Mouse (Mus musculus): ENCODE measurements around the gene Lcn3.
"Not testable (repeated sequence)": the region's sequence is repeated elsewhere in the genome, so short reads cannot be mapped to it uniquely, and the experiment has no call there.

Lcn3 gene

DNA sequence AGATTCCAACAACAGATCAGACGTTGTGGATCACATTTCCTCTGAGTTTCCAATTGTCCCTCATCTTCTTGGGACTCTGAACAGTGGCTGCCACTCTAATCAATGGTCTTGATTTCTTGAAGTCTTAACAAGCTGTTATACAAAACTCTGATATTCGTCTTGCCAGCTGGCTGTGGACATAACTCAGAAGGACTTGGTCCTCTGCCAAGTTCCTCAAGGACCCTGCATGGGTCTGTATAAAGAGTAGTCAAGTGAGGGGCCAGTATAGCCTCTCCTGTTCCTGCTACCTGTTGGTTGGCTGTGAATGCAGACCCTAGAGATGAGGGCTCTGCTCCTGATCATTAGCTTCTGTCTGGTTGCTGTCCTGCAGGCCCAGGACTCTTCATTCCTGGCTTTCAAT, at the start of gene Lcn3:
Lcn3 (plus strand) TSS at position 301 of the 400 bp plus-strand sequence.
- DNase-seq = no peak

DNA sequence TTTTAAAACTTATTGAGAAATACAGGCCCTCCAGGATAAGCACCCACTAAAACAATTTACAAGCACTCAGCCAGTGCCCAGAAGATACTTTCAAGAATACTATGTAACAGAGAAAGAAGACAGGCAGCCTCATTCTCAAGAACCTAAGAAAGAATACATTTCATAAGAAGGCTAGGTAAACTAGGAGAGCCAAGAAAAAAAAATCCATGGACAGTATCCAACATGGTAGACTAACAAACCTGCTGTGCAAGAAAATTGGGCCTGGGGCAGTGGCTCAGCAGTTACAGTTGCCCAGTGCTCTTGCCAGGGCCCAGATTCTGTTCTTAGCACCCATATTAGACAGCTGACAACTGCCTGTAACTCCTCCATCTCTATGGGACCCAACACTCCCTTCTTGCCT, 48.1 kb upstream of the Lcn3 start:
- no peak for DNase-seq

DNA sequence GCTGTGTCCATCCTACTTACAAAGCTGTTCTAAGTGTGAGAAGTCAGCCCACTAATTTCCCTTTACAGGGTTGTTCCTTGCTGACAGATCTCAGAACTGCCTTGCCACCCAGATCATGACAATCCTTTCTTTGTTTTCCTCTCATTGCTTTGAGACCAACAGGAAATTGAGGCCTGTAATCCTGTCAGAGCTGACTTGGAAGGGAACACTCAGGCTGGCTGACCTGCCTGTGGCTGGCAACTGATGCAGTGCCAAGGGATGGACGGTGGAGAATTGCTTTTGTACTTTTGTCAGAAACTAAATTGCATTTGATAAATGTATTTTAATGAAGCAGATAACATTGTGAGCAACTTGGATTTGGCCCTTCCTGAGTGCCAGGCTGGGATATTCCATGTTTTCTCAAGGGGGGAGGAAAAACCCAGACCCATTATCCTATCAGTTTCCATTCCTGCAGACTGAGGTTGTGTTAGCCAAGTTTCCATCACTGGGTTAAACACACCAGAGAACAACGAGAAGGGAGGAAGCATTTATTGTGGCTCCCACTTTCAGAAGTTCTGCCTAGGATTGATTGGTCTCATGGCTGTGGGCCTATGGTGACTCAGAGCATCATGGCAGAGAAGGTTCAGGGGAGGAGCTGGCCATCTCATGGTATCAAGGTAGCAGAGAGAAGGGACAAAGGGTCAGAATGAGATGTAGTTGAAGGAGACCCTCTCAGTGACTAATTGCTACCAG, 32.0 kb upstream of the Lcn3 start:
- DNase-seq = no peak

DNA sequence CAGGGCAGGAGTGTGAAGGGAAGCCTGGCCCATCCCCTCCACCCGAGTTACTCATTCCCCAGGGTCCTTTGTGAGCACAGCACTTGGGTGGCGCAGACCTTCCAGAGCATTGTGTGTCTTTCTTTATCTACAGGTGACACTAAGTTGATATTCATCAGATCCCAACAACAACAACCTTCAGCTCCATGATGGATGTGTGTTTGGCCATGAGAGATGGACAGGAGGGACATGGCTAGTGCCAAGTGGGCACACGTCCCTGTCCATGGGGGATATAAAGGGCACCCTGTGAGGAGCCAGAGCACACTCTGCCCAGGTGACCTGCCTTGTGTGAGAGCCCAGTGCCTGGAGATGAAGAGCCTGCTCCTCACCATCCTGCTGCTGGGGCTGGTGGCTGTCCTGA, 28.7 kb upstream of the Lcn3 start, which contains the start of gene Obp2b:
Obp2b (plus strand) TSS at position 301 of the 400 bp plus-strand sequence.
- DNase-seq = not testable (repeated sequence)

DNA sequence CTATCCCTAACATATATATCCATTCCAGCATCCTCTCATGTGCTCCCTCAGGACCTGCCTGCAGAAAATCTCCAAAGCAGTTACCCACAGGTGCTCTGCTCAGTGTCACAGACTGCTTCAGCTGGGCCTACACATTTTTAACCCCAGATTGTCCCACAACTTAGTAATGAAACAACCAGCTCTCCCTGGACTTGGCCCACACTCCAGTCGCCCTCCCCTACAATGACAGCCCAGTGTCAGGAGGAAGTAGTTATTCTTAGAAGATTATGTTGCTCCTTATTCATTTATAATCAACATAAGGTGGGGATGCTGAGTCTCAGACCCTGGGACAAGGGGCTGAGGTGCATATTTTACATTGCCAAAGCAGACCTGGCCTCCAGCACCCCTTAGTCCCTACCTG, 23.7 kb upstream of the Lcn3 start:
- no peak for DNase-seq

DNA sequence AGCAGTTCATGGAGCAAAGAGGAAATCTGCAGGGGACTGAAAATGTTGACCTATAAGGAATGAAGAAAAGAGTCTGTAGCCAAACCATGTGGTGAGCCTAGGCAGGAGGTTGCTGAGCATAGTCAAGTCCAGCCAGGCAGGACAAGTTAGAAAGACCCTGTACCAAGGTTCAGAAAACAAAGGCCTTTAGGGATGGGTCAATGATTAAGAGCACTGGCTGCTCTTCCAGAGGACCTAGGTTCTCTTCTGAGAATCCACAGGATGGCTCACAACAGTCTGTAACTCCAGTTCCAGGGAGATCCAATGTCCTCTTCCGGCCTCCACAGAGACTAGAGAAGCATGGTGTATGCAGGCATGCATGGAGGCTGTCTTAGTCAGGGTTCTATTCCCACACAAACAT, 11.2 kb upstream of the Lcn3 start:
- DNase-seq = no peak

DNA sequence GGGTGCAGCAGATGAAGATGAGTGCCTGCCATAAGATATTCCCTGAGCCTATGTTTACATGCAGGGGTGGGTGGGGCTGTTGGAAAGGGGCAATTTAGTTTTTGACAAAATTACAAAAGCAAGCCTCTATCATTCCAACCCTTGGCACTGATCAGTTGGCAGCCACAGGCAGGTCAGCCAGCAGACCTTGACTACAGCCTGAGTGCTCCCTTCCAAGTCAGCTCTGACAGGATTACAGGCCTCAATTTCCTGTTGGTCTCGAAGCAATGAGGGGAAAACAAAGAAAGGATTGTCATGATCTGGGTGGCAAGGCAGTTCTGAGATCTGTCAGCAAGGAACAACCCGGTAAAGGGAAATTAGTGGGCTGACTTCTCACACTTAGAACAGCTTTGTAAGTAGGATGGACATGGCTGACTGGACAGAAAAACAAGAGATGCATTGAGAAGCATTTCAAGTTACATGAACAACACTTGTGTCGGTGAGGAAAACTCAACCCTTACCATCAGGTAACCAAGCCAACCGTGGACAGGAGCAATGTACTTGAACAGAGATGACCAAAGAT, 7.2 kb upstream of the Lcn3 start:
- DNase-seq = no peak

DNA sequence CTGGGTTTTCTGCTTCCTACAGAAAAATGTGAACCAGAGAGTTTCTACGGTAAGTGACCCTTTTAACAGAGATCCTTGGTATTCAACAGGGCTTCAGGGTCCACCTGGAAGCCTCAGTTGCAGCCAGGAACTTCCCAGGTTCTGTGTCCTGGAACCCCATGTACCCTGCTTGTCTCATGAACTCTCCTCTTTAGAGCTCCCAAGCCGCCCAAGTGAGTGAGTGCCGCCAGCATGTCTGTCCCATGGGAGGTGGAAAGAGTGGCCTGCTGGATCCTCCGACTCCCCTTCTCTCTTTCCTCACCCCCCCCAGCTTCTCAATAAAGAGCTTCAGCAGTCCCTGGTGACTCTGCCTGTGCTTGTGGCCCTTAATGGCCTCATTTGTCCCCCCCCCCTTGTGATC, 2.4 kb downstream of the Lcn3 start:
- DNase-seq = no peak

DNA sequence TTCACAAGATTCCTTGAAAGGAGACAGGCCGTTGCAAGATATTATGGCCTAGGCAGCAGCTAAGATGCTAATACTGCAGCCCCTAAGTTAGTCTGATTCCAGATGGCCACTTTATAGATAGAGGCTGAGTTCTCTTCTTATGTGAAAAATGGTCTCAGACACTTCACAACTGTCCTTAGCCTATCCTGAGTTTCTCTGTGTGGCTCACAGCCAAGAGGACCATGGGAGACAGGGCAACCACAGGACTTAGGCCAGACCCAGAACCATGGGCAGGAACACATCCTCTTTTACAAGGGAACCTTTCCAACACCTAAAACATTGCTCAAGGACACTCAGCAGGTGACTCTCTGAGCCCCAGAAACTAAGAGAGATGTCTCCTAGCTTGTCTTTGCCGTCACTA, 8.1 kb downstream of the Lcn3 start:
- no peak for DNase-seq

DNA sequence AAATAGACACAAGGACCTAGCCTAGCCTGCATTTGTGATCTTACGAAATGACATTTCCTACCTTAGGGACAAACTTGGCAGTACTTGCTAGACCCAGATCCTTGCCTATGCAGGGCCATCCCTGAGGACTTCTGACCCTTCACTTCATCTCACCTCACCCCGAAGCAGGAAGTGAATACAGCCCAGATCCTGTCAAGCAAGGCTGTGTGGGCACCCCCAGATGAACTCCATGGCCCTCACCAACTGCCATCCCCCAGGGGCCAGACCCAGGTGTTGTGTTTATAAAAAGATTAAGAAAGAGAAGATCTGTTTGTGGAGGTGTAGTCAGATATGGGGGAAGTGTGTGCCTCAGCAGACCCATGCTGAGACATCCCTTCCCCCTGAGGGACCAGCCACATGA, 9.3 kb downstream of the Lcn3 start:
- DNase-seq = no peak

DNA sequence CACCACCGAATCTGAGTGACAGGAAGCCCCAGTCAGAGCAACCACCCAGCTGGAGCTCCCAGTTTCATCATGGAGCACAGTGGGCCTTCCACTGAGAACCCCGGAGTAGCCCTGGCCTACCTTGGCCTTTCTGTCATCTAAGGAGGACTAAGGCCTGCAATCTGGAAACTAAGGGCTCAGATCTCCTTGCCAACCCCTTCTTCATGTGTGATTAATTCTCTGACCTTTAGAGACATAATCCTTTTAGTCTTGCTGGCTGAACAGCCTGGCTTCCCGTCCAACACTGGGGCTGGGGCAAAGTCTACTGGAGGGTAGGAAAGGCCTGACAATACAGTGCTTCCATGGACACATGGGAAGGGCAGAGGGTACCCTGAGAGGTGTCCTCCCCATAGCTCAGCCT, 10.6 kb downstream of the Lcn3 start:
- no peak for DNase-seq

DNA sequence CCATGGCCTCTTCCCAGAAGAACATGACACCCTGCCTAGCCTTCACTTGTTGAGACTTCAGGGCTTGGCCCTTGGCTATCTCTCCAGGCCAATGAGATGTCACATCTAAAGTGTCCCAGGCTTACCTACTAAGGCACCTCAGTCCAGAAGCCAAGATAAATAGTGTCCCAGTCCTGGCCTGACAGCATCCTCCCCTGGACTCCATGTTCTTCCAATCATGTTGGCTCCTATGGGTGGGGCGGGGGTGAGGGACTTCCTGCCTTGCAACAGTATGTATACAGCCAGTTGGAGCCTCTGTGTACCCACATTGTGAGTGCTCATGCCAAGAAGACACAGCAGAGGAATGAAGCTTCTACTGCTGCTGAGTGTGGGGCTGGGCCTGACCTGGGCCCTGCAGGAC, 11.3 kb downstream of the Lcn3 start, which contains the start of gene Lcn11:
Lcn11 (plus strand) TSS at position 301 of the 400 bp plus-strand sequence.
- DNase-seq = no peak

DNA sequence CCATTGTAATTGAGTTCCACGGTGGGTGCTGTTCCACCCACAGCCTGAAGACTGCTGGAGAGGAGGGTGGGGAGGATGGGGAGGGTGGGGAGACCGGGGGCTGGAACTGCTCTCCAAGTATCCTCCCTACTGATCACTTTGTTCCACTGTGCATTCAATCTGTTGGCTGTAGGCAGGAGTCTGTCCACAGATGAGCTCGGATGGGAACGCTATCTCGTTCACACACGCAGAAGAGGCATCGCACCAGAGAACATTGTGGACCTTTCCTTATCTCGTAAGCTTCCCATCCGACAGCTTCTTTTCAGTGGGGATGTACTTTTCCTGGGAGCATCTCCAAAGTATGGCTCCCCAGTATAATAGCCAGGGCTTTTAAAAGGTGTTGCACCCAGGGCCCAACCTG, 13.7 kb downstream of the Lcn3 start:
- no peak for DNase-seq

DNA sequence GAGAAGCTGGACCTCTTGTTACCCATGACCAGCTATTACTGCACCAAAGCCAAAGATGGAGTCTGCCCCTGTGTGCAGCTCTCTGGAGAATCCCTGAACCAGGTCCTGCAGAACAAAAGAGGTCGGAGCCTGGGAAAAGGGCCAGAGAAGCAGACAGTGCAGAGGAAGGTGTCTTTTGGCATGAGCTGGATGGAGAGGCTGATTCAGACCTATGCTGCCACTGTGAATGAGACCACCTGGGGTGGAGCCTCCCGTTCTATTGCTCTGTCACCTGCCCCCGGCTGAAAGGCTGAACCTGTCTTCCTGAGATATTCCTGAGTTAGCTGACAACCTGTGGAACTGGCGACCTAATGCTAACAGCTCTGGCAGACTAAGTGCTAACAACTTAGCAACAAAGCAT, 15.6 kb downstream of the Lcn3 start:
- DNase-seq = no peak

DNA sequence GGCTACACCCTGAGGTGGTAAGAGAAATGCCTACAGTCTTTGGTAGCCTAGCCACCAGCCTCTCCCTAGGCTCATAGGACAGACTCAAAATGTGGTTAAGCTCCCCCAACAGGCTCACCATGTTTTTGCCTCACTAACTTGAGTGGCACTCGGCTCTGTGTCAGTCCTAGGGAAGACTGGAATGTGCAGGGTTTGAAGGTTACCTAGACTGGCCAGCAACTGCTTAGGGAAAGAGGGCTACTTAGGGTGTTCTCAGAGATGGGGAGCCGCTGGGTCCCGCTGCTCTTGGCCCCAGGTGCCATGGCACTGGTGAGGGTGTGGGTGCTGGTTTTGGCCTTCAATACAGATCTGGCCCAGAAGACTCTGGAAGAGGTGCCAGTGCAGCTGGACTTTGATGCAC, 16.6 kb downstream of the Lcn3 start, which contains the start of gene Gm13539:
Gm13539 (plus strand) TSS at position 301 of the 400 bp plus-strand sequence.
- DNase-seq = no peak

DNA sequence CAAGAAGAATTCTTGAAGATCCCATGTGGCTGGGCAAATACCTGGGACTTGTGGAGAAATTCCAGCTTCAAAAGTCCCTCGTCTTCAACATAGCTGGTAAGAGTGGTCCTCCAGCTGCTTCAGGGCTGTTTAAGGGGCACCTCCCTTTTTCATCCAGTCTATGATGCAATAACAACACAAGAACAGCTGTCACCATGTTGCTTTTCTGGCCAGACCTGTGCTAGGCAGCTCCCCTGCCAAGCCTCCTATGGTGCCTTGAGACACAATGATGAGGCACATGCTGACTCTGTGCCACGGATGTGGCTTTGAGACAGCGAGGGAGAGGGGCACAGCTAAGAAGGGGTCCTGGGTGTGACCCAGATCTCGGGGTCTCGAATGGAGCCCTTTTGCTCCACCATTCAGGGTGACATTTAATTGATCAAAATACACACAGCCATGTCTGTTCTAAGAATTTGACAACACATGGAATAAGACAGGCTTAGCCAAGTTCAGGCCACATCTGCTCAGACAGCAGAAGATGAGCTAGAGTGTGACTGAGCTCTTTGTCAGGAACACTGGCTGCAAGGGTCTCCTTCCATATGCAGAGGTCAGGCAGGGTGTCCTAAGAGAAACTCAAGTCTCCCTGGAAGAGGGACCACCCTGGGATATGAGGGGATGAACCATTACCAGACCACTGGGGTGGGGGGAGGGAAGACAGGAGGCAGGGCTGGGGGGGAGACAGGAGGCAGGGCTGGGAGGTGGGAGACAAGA, 20.4 kb downstream of the Lcn3 start:
- no peak for DNase-seq

DNA sequence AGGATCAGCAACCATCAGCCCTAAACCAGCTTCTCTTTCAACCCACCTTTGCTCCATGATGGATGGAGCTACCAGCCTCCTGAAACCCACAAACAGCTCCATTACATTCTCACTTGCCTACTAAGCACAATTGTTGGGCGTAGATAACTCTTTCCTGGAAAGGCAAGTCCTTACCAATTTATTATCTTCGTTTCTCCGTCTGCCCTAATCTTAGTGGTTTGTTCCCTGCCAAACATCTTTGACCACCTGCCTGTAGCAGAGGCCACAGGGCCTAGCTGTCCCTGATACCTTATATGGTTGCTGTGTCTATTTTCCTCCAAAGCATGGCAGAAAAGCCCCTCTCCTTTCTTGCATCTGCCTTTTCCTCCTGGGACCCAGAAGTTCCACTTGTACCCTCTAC, 23.7 kb downstream of the Lcn3 start:
- no peak for DNase-seq

DNA sequence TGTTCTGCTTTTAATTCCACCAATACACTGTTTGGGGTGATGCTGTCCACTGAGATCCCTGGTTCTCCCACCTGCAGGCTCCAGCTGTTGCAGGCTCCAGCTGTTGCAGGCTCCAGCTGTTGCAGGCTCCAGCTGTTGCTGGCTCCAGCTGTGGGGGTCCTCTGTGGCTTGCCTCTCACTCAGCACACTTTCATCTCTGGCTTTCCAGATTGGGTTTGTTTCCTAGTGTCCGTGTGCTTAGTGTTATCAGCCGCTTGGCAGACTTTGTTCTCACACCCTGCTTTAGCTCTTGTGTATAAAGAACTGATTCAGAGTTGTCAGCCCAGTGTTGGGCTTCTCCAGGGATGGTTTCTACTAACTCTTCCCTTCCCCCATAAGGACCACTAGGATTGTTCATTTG, 32.3 kb downstream of the Lcn3 start:
- DNase-seq = no peak

DNA sequence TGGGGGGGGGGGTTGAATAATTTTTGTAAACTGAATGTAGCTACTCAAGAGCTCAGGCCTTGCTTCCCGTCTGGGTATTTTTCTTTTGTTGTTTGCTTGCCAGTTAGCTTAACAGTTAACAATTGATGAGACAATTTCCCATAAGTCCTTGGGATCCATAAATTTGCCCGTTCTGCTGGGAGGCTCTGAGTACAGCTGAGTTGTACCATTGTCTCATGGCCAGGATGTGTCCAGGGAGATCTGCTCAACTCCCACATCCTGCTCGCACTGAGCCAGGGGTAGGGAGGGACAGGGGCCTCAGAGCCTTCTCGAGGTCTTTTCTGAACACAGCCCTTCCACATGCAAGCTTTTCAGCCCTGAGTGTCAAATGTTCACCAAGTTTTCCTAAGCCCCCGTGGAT, 32.7 kb downstream of the Lcn3 start:
- no peak for DNase-seq

DNA sequence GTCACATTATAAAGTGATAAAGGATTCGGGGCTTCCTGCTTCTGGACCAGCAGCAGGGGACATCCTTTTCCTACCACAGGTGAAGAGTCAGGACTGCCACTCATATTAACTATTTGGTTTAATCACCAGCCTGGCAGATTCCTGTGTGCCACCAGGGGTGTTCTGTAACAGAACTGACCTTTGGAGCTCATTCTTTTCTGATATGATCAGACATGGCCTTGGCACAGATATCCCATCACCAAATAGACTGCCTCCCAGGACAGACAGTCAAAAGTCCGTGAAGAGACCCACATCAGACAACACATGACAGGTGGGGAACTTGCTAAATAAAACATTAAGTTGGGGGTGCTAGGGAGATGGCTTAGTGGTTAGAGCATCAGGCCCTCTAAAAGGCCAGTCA, 46.3 kb downstream of the Lcn3 start:
- DNase-seq = no peak

DNA sequence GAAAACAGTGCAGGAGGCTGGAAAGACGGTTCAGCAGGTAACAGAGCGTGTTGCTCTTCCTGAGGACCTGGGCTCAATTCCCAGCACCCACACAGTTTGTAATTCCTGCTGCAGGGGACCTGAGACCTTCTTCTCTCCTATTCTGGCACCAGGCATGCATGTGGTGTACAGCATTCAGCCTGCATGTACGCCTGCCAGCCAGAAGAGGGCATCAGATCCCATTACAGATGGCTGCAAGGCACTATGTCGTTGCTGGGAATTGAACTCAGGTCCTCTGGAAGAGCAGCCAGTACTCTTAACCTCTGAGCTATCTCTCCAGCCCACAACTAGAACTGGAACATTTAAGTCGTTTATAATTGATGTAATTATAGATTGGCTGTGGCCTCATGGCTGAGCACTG, 48.0 kb downstream of the Lcn3 start:
- no peak for DNase-seq

DNA sequence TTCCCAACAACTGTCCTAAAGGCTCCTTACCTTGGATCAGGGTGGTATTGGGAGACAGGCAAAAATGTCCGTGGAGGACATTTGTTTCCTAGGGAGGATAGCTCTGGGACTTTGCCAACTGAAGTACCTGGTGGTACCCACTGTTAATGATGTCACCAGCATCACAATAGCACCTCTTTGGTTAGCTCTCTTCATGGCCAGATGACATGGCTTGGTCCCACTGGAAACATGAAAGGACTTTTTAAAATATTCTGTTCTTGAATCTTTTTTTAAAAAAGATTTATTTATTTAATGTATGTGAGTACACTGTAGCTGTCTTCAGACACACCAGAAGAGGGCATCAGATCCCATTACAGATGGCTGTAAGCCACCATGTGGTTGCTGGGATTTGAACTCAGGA, 50.4 kb downstream of the Lcn3 start, which contains the start of gene Glt6d1:
Glt6d1 (minus strand) TSS at position 101 of the 400 bp plus-strand sequence.
- not testable (repeated sequence) for DNase-seq

Data from kidney, postnatal 14 days (tissue).